Mouse (Mus musculus) telencephalon, adult 2 months (tissue): ENCODE measurements around the gene Usf2.
"Not testable (repeated sequence)": the region's sequence is repeated elsewhere in the genome, so short reads cannot be mapped to it uniquely, and the experiment has no call there.

ENCODE experiments used
- DNase-seq: peaks from one replicate; pipeline ENCODE4 v3.0.0-alpha.2; 2011; ENCODE audit warnings: low read depth, low spot score

Usf2 gene

GRCm38 (mm10) chr7:30958109-30958865 lies 1.7 kb upstream of the Usf2 start:
- no peak for DNase-seq

GRCm38 (mm10) chr7:30957367-30957783 lies 772 bp upstream of the Usf2 start:
- DNase-seq: peak; percentile 58

- DNase-seq: no peak
Measured at GRCm38 (mm10) chr7:30956357-30956751, 249 bp downstream of the Usf2 start.

- no peak for DNase-seq
Measured at GRCm38 (mm10) chr7:30955584-30956356, 833 bp downstream of the Usf2 start.

- no peak for DNase-seq
Measured at GRCm38 (mm10) chr7:30954971-30955520, 1.6 kb downstream of the Usf2 start.

- no peak for DNase-seq
Measured at GRCm38 (mm10) chr7:30954036-30954435, 2.6 kb downstream of the Usf2 start.

GRCm38 (mm10) chr7:30953459-30953858 lies 3.1 kb downstream of the Usf2 start:
- DNase-seq: peak; percentile 43

- no peak for DNase-seq
Measured at GRCm38 (mm10) chr7:30952441-30953265, 4.0 kb downstream of the Usf2 start.

- DNase-seq: not testable (repeated sequence)
Measured at GRCm38 (mm10) chr7:30949902-30950301, 6.7 kb downstream of the Usf2 start.

- no peak for DNase-seq
Measured at GRCm38 (mm10) chr7:30945876-30946275, 10.7 kb downstream of the Usf2 start.

- DNase-seq: not testable (repeated sequence)
Measured at GRCm38 (mm10) chr7:30945466-30945865, 11.1 kb downstream of the Usf2 start.

- not testable (repeated sequence) for DNase-seq
Measured at GRCm38 (mm10) chr7:30944706-30945105, 11.9 kb downstream of the Usf2 start.

- no peak for DNase-seq
Measured at GRCm38 (mm10) chr7:30943909-30944635, 12.5 kb downstream of the Usf2 start, which contains the start of gene Hamp. TSS of gene Hamp (minus strand) at chr7:30944032.

GRCm38 (mm10) chr7:30942365-30942764 lies 14.2 kb downstream of the Usf2 start:
- DNase-seq: not testable (repeated sequence)

- not testable (repeated sequence) for DNase-seq
Measured at GRCm38 (mm10) chr7:30940070-30940469, 16.5 kb downstream of the Usf2 start.

- not testable (repeated sequence) for DNase-seq
Measured at GRCm38 (mm10) chr7:30935422-30936099, 21.0 kb downstream of the Usf2 start.

GRCm38 (mm10) chr7:30924581-30924980 lies 32.0 kb downstream of the Usf2 start, which contains the start of gene Hamp2:
TSS of gene Hamp2 (minus strand) at chr7:30924681.
- not testable (repeated sequence) for DNase-seq

- no peak for DNase-seq
Measured at GRCm38 (mm10) chr7:30924071-30924470, 32.5 kb downstream of the Usf2 start.

- not testable (repeated sequence) for DNase-seq
Measured at GRCm38 (mm10) chr7:30922490-30922889, 34.1 kb downstream of the Usf2 start.

- DNase-seq: no peak
Measured at GRCm38 (mm10) chr7:30920217-30920616, 36.4 kb downstream of the Usf2 start.
